Mouse (Mus musculus) stomach, postnatal 0 days (tissue): ENCODE measurements around the gene Qrfpr. TPM values are rescaled to one million over a fixed set of nuclear protein-coding genes. Genes with fewer than 3 reads are reported as not detected.
A peak's percentile ranks its signal among the peaks of the same experiment; 100 is the strongest.

Experiments used
- ATAC-seq: fragments of 200-750 bp; cut with Nextera tagmentation; 2 replicates; pipeline ENCODE4 v1.8.0; 2017; ENCODE audit not compliant: low FRiP score, low TSS enrichment
- DNase-seq: peaks from one replicate; pipeline ENCODE4 v3.0.0-alpha.2; 2016; ENCODE audit warnings: low spot score
- H3K27ac ChIP-seq: fragments of 300-500 bp; sonication (generic); replicated peaks from 2 replicates; pipeline ENCODE4 v1.5.1; 2014; ENCODE audit warnings: mild to moderate bottlenecking, control low read depth
- H3K27me3 ChIP-seq: fragments of 300-500 bp; sonication (generic); 2 replicates; pipeline ENCODE4 v1.6.1; 2014; ENCODE audit warnings: low read length; ENCODE audit not compliant: control insufficient read depth, insufficient read depth
- H3K36me3 ChIP-seq: fragments of 300-500 bp; sonication (generic); 2 replicates; pipeline ENCODE4 v1.6.1; 2014; ENCODE audit warnings: low read length, mixed read lengths; ENCODE audit not compliant: control insufficient read depth, insufficient read depth
- H3K4me1 ChIP-seq: fragments of 300-500 bp; sonication (generic); replicated peaks from 2 replicates; pipeline ENCODE4 v1.6.1; 2014; ENCODE audit warnings: antibody characterized with exemption; ENCODE audit not compliant: control insufficient read depth, insufficient read depth
- H3K4me2 ChIP-seq: fragments of 300-500 bp; sonication (generic); replicated peaks from 2 replicates; pipeline ENCODE4 v1.6.1; 2014; ENCODE audit warnings: low read depth, mild to moderate bottlenecking, control low read depth, moderate library complexity
- H3K4me3 ChIP-seq: fragments of 300-500 bp; sonication (generic); 2 replicates; pipeline ENCODE4 v1.5.1; 2014; ENCODE audit warnings: low read depth, low read length, control low read depth
- H3K9ac ChIP-seq: fragments of 300-500 bp; sonication (generic); 2 replicates; pipeline ENCODE4 v1.6.1; 2014; ENCODE audit warnings: mild to moderate bottlenecking, low read length, control low read depth, mixed read lengths
- H3K9me3 ChIP-seq: fragments of 300-500 bp; sonication (generic); 2 replicates; pipeline ENCODE4 v1.6.1; 2016; ENCODE audit warnings: low read length; ENCODE audit not compliant: control insufficient read depth
- CTCF ChIP-seq: IDR thresholded peaks from 2 replicates; pipeline ENCODE4 v1.5.1; 2016; ENCODE audit warnings: antibody characterized with exemption, low read depth, mild to moderate bottlenecking, moderate library complexity
- EP300 ChIP-seq: optimal IDR thresholded peaks from 2 replicates; pipeline ENCODE3; 2016; ENCODE audit warnings: antibody characterized with exemption
- WGBS: fragments of 180-500 bp; shearing (Covaris S2); extraction: QIAGEN DNeasy Blood & Tissue Kit; methylation state at CpG from one replicate; pipeline ENCODE4 v1.1.7; 2014; 5-methylcytosine and 5-hydroxymethylcytosine counted together
- polyA plus RNA-seq: library from polyadenylated mRNA; unstranded; fragments of >200 nt; fragmentation: Nextera tagmentation; extraction: Ambion mirVana; gene quantifications from 2 replicates; pipeline ENCODE4 v1.2.1, GENCODE M21; 2015

Qrfpr gene
- polyA plus RNA-seq, 1 experiment from 2014 or later: not detected

DNA sequence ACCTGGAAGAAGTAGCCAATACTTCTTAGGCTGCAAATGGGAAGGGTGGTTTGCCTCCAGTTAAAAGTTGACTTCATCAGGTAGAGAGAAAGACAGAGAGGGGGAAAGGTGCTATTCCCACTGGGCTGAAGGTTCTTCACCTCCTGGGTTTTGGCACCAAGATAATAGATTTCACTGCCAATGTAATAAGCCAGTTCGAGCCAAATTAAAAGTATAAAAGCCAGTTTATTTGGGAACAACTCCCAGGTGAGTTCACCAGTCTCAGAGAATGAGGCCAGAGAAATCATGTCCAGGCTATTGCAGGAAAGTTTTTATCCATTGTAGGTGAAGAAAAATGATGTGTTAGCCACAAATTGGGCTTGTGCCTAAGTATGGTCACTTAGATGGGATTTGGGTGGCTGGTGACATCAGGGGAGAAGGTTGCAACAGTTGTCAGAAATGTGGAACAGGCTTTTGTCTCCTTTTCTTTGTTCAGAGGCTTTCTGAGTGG, 83.9 kb downstream of the Qrfpr start:
- no peaks in the 10 kb centered on the region for H3K9me3 ChIP-seq
- no peak overlapping the region for H3K9ac ChIP-seq
- no peaks in the 10 kb centered on the region for H3K36me3 ChIP-seq
- TF ChIP-seq EP300 (no peak), CTCF (no peak)
- ATAC-seq (no peak), DNase-seq (no peak)
- H3K4me2 ChIP-seq: no peak overlapping the region
- no peaks in the 10 kb centered on the region for H3K4me1 ChIP-seq
- no peak overlapping the region for H3K4me3 ChIP-seq
- no peaks in the 10 kb centered on the region for H3K27me3 ChIP-seq
- WGBS: 71% methylated on average over 1 of the region's 1 CpGs
- no peak overlapping the region for H3K27ac ChIP-seq

DNA sequence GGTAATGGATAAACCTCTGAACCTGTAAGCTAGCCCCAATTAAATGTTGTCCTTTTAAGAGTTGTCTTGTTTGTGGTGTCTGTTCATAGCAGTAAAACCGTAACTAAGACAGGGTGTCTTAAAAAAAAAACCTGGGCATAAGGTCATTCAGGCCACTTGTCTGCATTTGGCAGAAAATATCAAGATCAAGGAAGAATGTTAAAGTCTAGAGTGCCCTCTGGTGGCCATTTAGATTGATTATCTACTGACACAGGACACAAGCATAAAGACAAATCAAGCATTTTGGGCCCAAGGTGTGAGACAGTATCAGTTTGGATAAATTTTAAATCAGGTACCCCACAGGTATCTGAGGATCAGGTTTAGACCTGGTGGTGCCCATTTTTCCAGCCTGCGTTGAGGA, 84.6 kb downstream of the Qrfpr start:
- WGBS: 55% methylated on average over 2 of the region's 2 CpGs
- DNase-seq: no peak

DNA sequence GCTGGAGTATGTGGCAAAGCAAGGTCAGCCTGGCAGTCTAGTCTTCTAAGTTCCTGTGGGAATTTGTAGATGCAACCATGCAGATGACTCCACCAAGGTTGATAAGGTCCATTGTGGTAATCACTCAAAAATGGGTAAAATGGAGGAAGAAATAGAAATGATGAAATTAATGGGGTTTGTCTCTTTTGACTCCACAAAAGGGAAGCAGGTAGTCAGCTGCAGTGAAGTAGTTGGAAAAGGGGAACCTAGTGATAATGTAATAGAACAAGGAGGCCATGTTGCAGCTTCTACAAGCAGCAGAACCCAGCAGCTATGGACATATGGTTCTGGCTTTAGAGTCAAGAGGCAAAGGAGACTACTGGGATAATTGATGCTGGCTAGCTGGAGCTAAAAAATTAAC, 86.0 kb downstream of the Qrfpr start:
- Histone ChIP-seq H3K27ac (no peak overlapping the region), H3K4me2 (no peak overlapping the region), H3K36me3 (no peaks in the 10 kb centered on the region), H3K27me3 (no peaks in the 10 kb centered on the region), H3K9ac (no peak overlapping the region), H3K4me3 (no peak overlapping the region), H3K9me3 (no peaks in the 10 kb centered on the region), H3K4me1 (no peaks in the 10 kb centered on the region)
- no peak for ATAC-seq
- TF ChIP-seq CTCF (no peak), EP300 (no peak)
- DNase-seq: no peak

More for the DNA sequence above, 84.6 kb downstream of the Qrfpr start:
- no peaks in the 10 kb centered on the region for H3K9me3 ChIP-seq
- no peaks in the 10 kb centered on the region for H3K4me1 ChIP-seq
- H3K27ac ChIP-seq: no peak overlapping the region
- TF ChIP-seq EP300 (no peak), CTCF (peak; percentile 63)
- no peak overlapping the region for H3K9ac ChIP-seq
- no peak overlapping the region for H3K4me3 ChIP-seq
- no peak overlapping the region for H3K4me2 ChIP-seq
- H3K27me3 ChIP-seq: no peaks in the 10 kb centered on the region
- H3K36me3 ChIP-seq: no peaks in the 10 kb centered on the region
- no peak for ATAC-seq

Other genes starting within 250 kb of the Qrfpr start
- 19.6 and 24.8 TPM in 2 replicates for gene Mccc1, start 221.6 kb downstream of the Qrfpr start, polyA plus RNA-seq
- not detected in 2 replicates for gene Ccdc144b, start 168.8 kb downstream of the Qrfpr start, polyA plus RNA-seq
- gene Acad9, start 156.3 kb downstream of the Qrfpr start, polyA plus RNA-seq: 75.4 and 86.2 TPM in 2 replicates
- gene D3Ertd254e, start 71.3 kb downstream of the Qrfpr start, polyA plus RNA-seq: 2.5 and 2.8 TPM in 2 replicates